Mouse (Mus musculus) right cerebral cortex, adult 2 months (tissue): ENCODE measurements around the gene Nr1h2.
A peak's percentile ranks its signal among the peaks of the same experiment; 100 is the strongest.

Source experiments
- DNase-seq, 2 experiments: peaks; one replicate each; pipeline ENCODE4 v3.0.0; 2021 to 2022; ENCODE audit warnings: low spot score in 2 of 2

The Nr1h2 gene

DNA sequence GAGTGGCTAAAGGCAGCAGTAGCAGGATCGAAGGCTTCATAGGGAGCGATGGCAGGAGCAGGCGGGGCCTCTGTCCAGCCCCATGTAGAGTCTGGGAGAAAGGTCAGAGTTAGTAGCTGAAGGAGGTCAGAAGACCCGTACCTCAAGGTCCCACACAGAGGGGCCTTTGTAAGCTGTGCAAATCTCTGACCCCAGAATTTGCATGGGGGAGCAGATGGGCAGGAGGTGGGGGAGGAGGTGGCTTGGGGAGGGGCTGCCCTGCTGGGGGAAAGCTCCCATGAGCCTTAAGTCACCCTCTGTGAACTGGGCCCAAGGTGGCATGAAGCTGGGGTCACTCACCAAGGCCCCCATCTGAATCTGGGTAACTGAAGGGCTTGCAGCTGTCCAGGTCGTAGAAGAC, 24.2 kb downstream of the Nr1h2 start:
- no peak for DNase-seq

DNA sequence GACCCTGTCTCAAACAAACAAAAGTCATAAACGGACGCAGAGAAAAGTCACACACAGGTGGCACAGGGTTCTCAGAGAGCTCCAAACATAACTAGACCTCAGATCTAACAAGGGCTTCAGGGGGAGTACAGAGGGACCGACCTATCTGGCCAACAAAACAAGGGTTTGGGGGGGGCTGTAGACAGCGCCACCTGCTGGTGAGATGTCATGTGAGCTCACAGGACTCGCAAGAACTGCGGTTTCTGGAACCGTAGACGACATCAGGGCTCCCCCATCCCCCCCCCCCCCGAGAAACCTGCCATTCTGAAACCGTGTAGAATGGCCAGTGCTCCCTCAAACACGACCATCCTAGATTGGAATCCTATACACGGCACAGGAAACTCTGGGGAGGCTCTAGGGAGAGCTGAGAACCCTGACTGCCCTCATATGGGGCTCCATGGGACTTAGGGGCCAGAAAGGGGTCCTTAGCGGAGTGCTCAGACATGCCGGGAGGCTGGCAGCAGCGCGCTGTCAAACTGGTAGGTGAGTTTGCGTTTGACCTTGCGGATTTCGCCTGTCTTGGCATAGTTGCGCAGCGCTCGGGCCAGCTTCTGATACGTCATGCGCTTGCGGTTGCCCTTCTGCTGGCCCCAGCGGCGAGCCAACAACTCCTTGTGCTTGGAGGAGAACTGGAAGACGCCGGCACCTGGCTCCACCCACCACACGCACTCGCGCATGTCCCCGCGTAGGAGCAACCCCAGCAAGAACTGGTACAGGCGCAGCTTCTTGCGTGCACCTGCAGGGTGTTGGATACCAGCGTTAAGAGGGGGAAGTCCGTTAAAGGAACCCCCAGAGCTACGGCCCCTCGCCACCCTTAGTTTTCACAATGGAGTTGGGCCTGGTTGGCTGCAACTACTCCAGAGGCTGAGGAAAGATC, 26.0 kb downstream of the Nr1h2 start:
- peak; percentile 73 to 79 for DNase-seq

DNA sequence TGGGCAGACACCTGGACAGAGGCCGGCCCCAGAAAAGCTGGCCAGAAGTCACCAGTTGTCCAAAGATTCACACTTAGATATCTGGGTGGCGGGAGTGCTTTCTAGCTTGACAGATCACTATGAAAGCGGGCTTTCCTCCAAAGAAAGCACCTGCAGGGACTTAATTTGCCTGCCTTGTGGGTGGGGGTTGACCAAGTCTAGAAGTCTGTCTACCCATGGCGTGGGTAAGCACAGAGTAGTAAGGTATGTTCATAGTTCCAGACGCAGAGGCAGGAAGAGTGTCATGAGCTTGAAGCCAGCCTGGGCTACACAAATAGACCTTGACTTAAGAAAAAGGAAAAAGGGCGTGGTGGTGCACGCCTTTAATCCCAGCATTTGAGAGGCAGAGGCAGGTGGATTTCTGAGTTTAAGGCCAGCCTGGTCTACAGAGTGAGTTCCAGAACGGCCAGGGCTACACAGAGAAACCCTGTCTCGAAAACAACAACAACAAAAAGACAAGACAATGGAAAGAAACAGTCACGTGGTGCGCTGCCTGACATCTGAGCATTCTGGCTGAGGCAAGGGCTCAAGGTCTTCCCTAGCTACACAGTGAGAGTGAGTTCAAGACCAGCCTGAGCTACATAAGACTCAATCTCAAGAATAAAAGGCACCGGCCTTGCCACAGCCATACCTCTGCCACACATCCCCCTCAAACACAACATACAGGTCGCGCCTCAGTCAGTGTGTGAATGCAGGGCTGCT, 27.2 kb downstream of the Nr1h2 start:
- no peak for DNase-seq

DNA sequence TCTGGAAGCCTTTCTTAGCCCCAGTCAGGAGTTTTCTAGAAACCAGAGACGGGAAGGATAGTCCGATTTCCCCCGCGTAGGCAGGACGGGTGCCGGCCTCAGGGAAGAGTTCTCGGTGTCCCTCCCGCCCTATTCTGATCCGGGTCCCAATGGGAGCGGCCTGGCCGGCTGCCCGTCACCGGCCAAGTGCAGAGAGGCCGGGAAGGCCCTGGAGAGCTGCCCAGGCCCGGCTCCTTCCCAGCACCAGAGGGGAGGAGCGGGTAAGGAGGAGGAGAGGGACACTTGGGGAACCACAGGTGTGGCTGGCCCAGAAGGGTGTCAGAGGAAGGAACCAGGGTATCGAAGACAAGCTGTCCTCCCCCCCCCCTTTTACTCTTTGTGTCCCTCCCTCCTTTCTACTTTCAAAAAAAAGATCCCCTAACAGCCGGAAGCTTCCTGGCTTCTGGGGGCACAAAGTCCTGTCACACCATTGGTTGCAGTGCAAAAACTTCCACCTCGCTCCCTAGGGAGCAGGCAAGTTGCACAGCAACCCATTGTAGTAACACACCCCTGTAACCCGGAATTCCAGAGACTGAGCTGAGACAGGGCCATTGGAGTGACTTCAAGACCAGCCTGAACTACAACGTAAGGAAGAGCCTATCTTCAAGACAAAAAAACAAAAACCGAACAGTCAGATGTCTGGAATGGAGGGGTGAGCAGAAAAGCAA, 28.5 kb downstream of the Nr1h2 start:
- DNase-seq = peak; percentile 32 to 33

DNA sequence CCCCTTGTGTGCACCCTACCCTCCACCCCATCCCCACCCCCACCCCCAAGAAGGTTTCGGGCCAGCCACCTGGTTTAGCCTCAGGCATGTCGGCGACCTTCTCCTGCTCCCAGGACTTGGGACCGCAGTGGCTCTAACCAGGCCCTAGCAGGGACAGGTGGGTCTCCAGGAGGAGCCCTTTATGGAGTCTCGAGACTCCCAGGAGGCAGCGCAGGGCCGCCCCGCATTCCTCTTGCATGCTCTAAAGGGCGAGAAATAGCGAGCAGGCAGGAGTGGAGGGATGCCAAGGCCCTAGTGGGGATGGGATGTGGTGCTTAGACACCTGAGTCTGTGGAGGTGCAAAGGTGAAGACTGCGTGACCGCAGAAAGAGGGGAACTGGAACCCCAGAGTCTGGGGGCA, 29.2 kb downstream of the Nr1h2 start, which contains the start of gene Mybpc2:
Mybpc2 (minus strand) TSS at position 155 of the 400 bp plus-strand sequence.
- DNase-seq = no peak

DNA sequence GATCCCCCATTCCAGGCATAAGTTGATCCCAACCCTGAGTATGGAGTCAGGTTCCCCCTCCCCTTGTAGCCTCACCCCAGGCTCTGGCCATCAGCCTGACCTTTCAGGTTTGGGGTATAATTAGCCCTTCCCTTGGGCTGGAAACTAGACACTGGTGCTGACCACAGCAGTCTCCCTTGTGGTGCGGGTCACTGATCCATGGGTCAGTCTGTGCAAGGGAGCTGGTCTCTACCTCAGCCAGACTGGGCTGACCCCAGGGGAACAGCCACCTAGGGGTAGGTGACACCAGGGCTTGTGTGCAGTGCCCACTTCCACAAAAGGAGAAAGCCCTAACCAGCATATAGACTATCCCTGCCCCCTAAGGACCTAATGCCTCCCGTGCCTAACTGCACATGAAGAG, 30.7 kb downstream of the Nr1h2 start:
- DNase-seq = no peak

DNA sequence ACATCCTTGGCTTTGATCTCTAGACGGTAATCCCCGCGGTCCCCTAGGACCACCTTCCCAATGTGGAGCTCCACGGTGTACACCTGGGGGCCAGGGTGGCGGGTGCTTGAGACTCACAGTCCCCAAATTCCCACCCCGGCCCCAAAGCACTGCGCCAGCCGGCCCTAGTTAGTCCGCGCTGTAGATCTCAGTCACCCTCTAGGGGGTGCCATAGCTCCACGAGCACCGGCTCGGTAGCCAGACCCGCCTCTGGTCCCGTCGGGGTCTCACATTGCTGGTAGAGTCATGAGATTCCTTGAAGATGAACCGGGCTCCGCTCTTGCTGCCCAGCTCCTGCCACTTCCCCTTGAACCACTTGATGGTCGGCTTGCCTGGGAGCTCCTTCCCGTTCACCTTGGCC, 32.0 kb downstream of the Nr1h2 start:
- DNase-seq = peak; percentile 28 to 48

DNA sequence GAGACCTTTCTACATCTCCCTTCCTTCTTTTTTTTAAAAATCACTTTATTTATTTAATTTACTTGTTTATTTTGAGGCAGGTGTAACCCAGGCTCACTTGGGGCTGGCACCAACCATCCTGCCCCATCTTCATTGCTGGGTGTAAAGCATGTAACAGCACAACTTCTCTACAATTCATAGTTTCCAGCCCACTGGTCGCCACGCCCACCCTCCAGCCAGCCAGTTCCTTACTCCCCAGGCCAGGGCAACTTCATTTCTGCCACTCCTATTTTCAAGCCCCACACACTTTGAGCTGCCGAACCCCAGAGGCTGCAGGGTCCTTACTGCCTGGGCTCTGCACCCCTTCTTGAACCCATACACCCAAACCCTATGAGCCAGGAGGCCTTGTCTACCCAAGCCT, 32.8 kb downstream of the Nr1h2 start:
- DNase-seq = no peak

DNA sequence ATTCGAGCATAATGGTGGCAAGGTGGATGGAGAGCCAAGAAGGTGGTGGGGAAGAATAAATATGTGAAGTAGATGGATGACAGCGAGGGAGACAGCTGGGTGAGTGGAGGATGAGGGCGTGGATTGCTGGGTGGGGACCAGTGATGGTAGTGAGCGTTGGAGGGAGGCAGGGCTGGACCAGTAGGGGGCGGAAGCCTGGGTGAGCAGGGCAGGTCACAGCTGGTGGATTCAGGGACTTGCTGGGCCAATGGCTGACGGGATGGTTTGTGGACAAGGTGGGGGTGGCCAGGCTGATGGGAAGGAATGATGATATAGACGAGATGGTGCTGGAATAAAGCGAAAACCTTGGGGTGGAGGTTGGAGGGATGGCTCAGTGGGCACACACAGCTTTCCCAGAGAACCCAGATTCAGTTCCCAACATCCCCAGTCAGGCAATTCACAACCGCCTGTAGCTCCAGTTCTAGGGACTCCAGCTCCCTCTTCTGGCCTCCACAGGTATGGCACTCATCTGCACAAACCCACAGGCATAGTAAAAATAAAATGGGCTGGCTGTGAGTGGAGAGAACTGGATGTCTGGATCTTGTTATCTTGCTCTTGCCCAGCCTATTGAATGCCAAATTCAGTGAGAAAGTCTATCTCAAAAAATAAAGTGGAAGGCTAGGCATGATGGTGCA, 34.4 kb downstream of the Nr1h2 start:
- DNase-seq = no peak

DNA sequence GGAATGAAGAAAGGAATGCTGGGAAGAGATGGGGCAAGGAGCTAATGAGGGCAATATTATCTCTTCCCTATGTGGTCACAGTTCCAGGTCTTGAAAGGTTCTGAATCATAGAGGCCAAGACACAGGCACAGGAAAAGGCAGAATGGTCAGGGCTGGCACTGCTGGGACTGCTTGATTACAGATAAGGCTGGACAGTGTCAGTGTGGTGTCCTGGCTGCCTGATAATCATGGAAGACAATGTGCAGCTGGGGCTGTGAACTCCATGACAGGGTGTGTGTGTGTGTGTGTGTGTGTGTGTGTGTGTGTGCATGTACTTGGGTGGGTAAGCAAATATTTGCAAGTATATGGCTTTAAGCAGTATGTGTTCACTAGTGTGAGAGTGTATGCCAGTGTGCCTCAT, 46.3 kb downstream of the Nr1h2 start:
- DNase-seq = no peak

DNA sequence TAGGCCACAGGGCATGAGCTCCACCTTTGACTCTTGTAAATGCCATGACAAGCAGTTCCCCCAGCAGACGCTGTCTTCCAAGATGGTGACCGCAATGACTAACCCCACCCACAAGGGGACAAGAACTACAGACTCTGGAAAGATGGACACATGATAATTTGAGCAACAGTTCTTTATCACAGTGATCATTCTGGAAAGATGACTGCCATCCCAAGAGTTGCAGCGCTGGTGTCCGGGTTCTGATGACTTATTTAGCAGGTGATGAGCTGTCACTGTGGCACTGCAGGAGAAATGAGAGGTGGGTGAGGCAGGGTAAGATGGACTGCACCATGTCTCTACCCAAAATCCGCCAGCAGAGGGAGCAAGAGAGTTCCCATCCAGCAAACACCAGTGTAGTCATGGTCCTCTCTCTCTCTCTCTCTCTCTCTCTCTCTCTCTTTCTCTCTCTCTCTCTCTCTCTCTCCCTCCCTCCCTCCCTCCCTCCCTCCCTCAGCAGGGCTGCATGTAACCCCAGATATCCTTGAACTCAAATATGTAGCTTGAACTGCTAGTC, 52.1 kb downstream of the Nr1h2 start:
- peak; percentile 80 to 87 for DNase-seq

DNA sequence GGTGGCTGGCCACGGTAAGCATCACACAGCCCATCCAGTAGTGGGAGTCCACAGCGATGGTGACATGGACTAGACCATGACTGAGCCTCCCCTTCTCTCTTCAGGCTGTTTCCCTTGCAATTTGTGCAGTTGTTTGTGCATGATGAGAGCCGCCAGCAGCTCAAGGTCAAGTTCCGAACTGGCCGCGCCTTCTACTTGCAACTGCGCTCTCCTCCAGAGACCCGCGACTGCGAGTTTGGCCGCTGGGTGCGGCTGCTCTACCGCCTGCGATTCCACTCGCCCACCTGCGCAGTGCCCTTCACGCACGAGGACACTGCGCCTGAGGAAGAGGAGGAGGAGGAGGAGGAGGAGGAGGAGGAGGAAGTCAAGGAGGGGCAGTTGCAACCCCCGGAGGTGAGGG, 53.7 kb downstream of the Nr1h2 start:
- no peak for DNase-seq
